Mouse (Mus musculus) gastrocnemius, adult 18-20 months (tissue): ENCODE data around the gene 2010111I01Rik. TPM values are rescaled to one million over a fixed set of nuclear protein-coding genes. Genes with fewer than 3 reads are reported as not detected.
A peak's percentile ranks its signal among the peaks of the same experiment; 100 is the strongest.
"Not testable (repeated sequence)": the region's sequence is repeated elsewhere in the genome, so short reads cannot be mapped to it uniquely, and the experiment has no call there.

ENCODE experiments used
- DNase-seq: peaks from one replicate; pipeline ENCODE4 v3.0.0; 2021; ENCODE audit warnings: low spot score
- total RNA-seq, 2 experiments: library from RNA; stranded (reverse); gene quantifications; 2 replicates each; pipeline ENCODE4 v1.2.3; 2021

The 2010111I01Rik gene
- total RNA-seq, 2 experiments from 2014 or later, result 46.4 to 82.7 TPM

- no peak for DNase-seq
Measured at GRCm38 (mm10) chr13:63074676-63074991, 109.9 kb downstream of the 2010111I01Rik start.

- no peak for DNase-seq
Measured at GRCm38 (mm10) chr13:63075331-63075855, 110.7 kb downstream of the 2010111I01Rik start.

GRCm38 (mm10) chr13:63080191-63080590 lies 115.5 kb downstream of the 2010111I01Rik start:
- DNase-seq, result no peak

- no peak for DNase-seq
Measured at GRCm38 (mm10) chr13:63080823-63081222, 116.1 kb downstream of the 2010111I01Rik start.

- DNase-seq, result no peak
Measured at GRCm38 (mm10) chr13:63082555-63083136, 118.0 kb downstream of the 2010111I01Rik start.

GRCm38 (mm10) chr13:63083139-63083538 lies 118.4 kb downstream of the 2010111I01Rik start:
- DNase-seq, result not testable (repeated sequence)

- no peak for DNase-seq
Measured at GRCm38 (mm10) chr13:63083663-63084062, 119.0 kb downstream of the 2010111I01Rik start.

GRCm38 (mm10) chr13:63087865-63088683 lies 123.4 kb downstream of the 2010111I01Rik start:
- DNase-seq, result no peak

GRCm38 (mm10) chr13:63089513-63089912 lies 124.8 kb downstream of the 2010111I01Rik start:
- DNase-seq, result no peak

GRCm38 (mm10) chr13:63091246-63091645 lies 126.6 kb downstream of the 2010111I01Rik start:
- DNase-seq, result no peak

- no peak for DNase-seq
Measured at GRCm38 (mm10) chr13:63092299-63092698, 127.6 kb downstream of the 2010111I01Rik start.

GRCm38 (mm10) chr13:63092874-63093273 lies 128.2 kb downstream of the 2010111I01Rik start:
- DNase-seq, result no peak

- no peak for DNase-seq
Measured at GRCm38 (mm10) chr13:63093636-63094035, 128.9 kb downstream of the 2010111I01Rik start.

- DNase-seq, result no peak
Measured at GRCm38 (mm10) chr13:63094317-63095131, 129.8 kb downstream of the 2010111I01Rik start.

- DNase-seq, result no peak
Measured at GRCm38 (mm10) chr13:63096764-63097163, 132.1 kb downstream of the 2010111I01Rik start.

GRCm38 (mm10) chr13:63097440-63097930 lies 132.8 kb downstream of the 2010111I01Rik start:
- no peak for DNase-seq

GRCm38 (mm10) chr13:63101761-63102160 lies 137.1 kb downstream of the 2010111I01Rik start:
- DNase-seq, result no peak

- DNase-seq, result no peak
Measured at GRCm38 (mm10) chr13:63102848-63103585, 138.3 kb downstream of the 2010111I01Rik start.

- DNase-seq, result no peak
Measured at GRCm38 (mm10) chr13:63106574-63106973, 141.9 kb downstream of the 2010111I01Rik start.

- DNase-seq, result peak; percentile 47
Measured at GRCm38 (mm10) chr13:63108601-63109000, 143.9 kb downstream of the 2010111I01Rik start.
